Mouse (Mus musculus) CD4-positive naive resting alpha-beta T cell, adult 57 days (primary cell): ENCODE results near the gene Dnajc15. TPM values are rescaled to one million over a fixed set of nuclear protein-coding genes. Genes with fewer than 3 reads are reported as not detected.

ENCODE experiments used
- total RNA-seq: library from RNA; stranded (reverse); gene quantifications from one replicate; pipeline ENCODE4 v1.2.4, GENCODE M21; 2023

Gene Dnajc15
- 40.8 TPM for total RNA-seq

DNA sequence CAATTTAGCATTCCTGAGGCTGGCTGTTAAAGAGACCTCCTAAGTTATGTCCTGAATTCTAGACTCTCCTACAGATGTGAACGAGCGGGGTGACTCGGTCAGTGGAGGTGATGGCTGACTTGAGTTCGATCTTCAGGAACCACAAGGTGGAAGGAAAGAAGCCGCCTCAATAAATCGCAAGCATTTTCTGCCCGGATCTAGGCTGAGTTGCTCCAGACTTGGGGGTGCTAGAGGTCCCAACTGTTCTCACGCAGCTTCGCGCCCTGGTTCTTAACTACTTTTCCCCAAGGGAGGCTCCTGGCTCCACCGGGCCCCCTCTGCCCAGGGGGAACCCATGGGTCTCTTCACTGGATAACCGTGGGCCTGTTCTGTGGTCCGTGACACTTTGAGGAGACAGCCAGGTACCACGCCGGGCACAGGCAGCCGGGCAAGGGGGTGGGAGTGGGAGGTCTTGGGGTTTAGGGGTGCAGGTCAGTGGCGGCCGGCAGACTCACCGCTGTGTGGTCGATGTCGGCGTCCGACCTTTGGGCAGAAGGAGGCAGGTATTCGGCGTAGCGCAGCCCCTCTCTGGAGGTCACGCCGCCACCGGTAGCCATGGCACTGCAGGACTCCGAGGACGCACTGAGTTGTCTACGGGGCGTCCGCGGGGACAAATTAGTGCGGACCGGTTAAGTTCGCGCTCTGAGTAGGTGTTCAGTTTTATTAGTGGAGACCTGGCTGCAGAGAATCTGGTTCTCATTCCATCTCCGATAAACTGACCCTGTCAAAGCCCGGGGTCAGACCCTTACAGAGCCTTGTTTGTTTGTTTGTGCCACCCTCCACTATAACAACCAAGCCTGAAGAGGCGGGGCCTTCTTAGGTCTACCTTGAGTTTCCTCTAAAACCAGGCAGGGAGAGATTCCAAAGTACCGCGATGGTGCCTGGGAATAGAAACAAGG, at the start of gene Dnajc15:
Gene Dnajc15 (minus strand): TSS at position 822 of the 938 bp plus-strand sequence.

GRCm38 (mm10) chr14:77904171-77904762, 29.3 kb upstream of the Dnajc15 start, which contains the start of gene Epsti1:
Epsti1 (plus strand) TSS chr14:77904239.

Other genes with a start within 250 kb of the Dnajc15 start
- 39.3 TPM for gene Epsti1, start 29.1 kb upstream of the Dnajc15 start, total RNA-seq
- gene Fam216b, start 213.9 kb upstream of the Dnajc15 start, total RNA-seq = not detected